In genomic region chr2:153446476-153446875, GRCm38 (mm10) we compare ENCODE assay signal across 9 mouse cellular contexts. TPM values are rescaled to one million over a fixed set of nuclear protein-coding genes. Genes with fewer than 3 reads are reported as not detected.
A peak's percentile ranks its signal among the peaks of the same experiment; 100 is the strongest.
DNase-seq lines count a peak whose midpoint lies in the region; ATAC-seq lines count a peak whose summit lies in the region.
"Had no signal": no experiment of that assay in that cellular context is flagged by ENCODE, and none has a peak within 500 bp of the region (broad histone marks: within the 10 kb centered on the region; RNA-seq: fewer than 3 reads in every experiment).

No protein-coding gene starts in this region.

- ATAC-seq in kidney, embryonic 15.5 days (replicated peaks; ENCODE audit: low FRiP score), result no peak
- ATAC-seq in hindbrain, embryonic 14.5 days (ENCODE audit: low FRiP score), result no peak
- ATAC-seq in midbrain, embryonic 15.5 days (replicated peaks), result no peak
- no peak for ATAC-seq in cerebellum, adult (ENCODE audit: insufficient number of reproducible peaks, low FRiP score, low TSS enrichment)

- no peak overlapping the region for H3K27ac ChIP-seq in kidney, embryonic 15.5 days
- H3K27ac ChIP-seq in embryonic facial prominence, embryonic 10.5 days (replicated peaks), result peak overlapping the region; percentile 37; the same call in 1 of the 2 replicates
- peak overlapping the region; percentile 97; the same call in 1 of the 2 replicates for H3K27ac ChIP-seq in hindbrain, embryonic 14.5 days
- H3K27ac ChIP-seq in midbrain, embryonic 15.5 days, result peak overlapping the region; percentile 99

- H3K9ac ChIP-seq in kidney, embryonic 15.5 days, result no peak overlapping the region
- no peak overlapping the region for H3K9ac ChIP-seq in hindbrain, embryonic 14.5 days
- no peak overlapping the region for H3K9ac ChIP-seq in midbrain, embryonic 15.5 days

- H3K27me3 ChIP-seq in kidney, embryonic 15.5 days, result no peaks in the 10 kb centered on the region
- no peaks in the 10 kb centered on the region for H3K27me3 ChIP-seq in embryonic facial prominence, embryonic 10.5 days (replicated peaks; ENCODE audit: low read depth, poor library complexity, severe bottlenecking)
- no peaks in the 10 kb centered on the region for H3K27me3 ChIP-seq in hindbrain, embryonic 14.5 days (ENCODE audit: control insufficient read depth, insufficient read depth, low read length)
- H3K27me3 ChIP-seq in midbrain, embryonic 15.5 days (replicated peaks), result no peaks in the 10 kb centered on the region

- H3K36me3 ChIP-seq in kidney, embryonic 15.5 days, result no peaks in the 10 kb centered on the region
- H3K36me3 ChIP-seq in embryonic facial prominence, embryonic 10.5 days (replicated peaks), result no peaks in the 10 kb centered on the region
- no peaks in the 10 kb centered on the region for H3K36me3 ChIP-seq in hindbrain, embryonic 14.5 days (replicated peaks; ENCODE audit: control insufficient read depth, insufficient read depth)
- no peaks in the 10 kb centered on the region for H3K36me3 ChIP-seq in midbrain, embryonic 15.5 days (replicated peaks)

- peaks cover 37% of the 10 kb centered on the region for H3K4me1 ChIP-seq in kidney, embryonic 15.5 days
- H3K4me1 ChIP-seq in embryonic facial prominence, embryonic 10.5 days, result peaks cover 65% of the 10 kb centered on the region
- peaks cover 22% of the 10 kb centered on the region for H3K4me1 ChIP-seq in hindbrain, embryonic 14.5 days (replicated peaks; ENCODE audit: control insufficient read depth, insufficient read depth, low read length)
- H3K4me1 ChIP-seq in midbrain, embryonic 15.5 days, result peaks cover 28% of the 10 kb centered on the region

- WGBS in kidney, embryonic 15.5 days, result 7% methylated on average over 4 of the region's 4 CpGs
- WGBS in embryonic facial prominence, embryonic 10.5 days, result 18% methylated on average over 4 of the region's 4 CpGs
- 23% methylated on average over 4 of the region's 4 CpGs for WGBS in hindbrain, embryonic 14.5 days
- 22% methylated on average over 4 of the region's 4 CpGs for WGBS in midbrain, embryonic 15.5 days

- no peaks in the 10 kb centered on the region for H3K9me3 ChIP-seq in kidney, embryonic 15.5 days (replicated peaks)
- no peaks in the 10 kb centered on the region for H3K9me3 ChIP-seq in embryonic facial prominence, embryonic 10.5 days
- no peaks in the 10 kb centered on the region for H3K9me3 ChIP-seq in hindbrain, embryonic 14.5 days (ENCODE audit: control insufficient read depth, low read length)
- no peaks in the 10 kb centered on the region for H3K9me3 ChIP-seq in midbrain, embryonic 15.5 days

- no peak for DNase-seq in kidney, postnatal 4 days
- DNase-seq in embryonic facial prominence, embryonic 10.5 days (ENCODE audit: low spot score), result peak; percentile 49
- DNase-seq in hindbrain, embryonic 14.5 days (ENCODE audit: low spot score), result no peak
- no peak for DNase-seq in testis, postnatal 14 days (ENCODE audit: low spot score)
- no peak for DNase-seq in frontal cortex, adult 2 months (ENCODE audit: extremely low spot score in 1 of 2, low spot score in 1 of 2)

- peak overlapping the region; percentile 97 for H3K4me2 ChIP-seq in kidney, embryonic 15.5 days
- H3K4me2 ChIP-seq in hindbrain, embryonic 14.5 days (replicated peaks), result peak overlapping the region; percentile 88
- peak overlapping the region; percentile 96; the same call in 1 of the 2 replicates for H3K4me2 ChIP-seq in midbrain, embryonic 15.5 days

- H3K4me3 ChIP-seq in kidney, embryonic 15.5 days (replicated peaks), result no peak overlapping the region
- peak overlapping the region; percentile 98 for H3K4me3 ChIP-seq in embryonic facial prominence, embryonic 10.5 days
- no peak overlapping the region for H3K4me3 ChIP-seq in hindbrain, embryonic 14.5 days (replicated peaks; ENCODE audit: low read length)
- H3K4me3 ChIP-seq in midbrain, embryonic 15.5 days, result peak overlapping the region; percentile 98; the same call in 1 of the 2 replicates

RNA-seq across cellular contexts. Expression of gene 4930404H24Rik, which starts 46.1 kb away (rescaled TPM):
- polyA plus RNA-seq in kidney, embryonic 15.5 days (2015; fragmentation: Nextera tagmentation; extraction: Ambion mirVana), result not detected in 2 replicates
- not detected in 2 replicates for polyA plus RNA-seq in embryonic facial prominence, embryonic 10.5 days (2016; fragmentation: Nextera tagmentation; extraction: Ambion mirVana)
- polyA plus RNA-seq in hindbrain, embryonic 14.5 days (2014; fragmentation: Nextera tagmentation; extraction: Ambion mirVana), result not detected in 2 replicates
- not detected in 2 replicates for polyA plus RNA-seq in midbrain, embryonic 15.5 days (2015; fragmentation: Nextera tagmentation; extraction: Ambion mirVana)
- polyA plus RNA-seq in frontal cortex, adult 2 months (2012; rRNA removed), result not detected in 2 replicates
- polyA plus RNA-seq: activated CD4-positive, CD25-positive, alpha-beta regulatory T cell, adult 4 months had no signal

Comparison
In these comparisons a context has a peak if more than half of its experiments do, and no peak if none do; other contexts are left out.
1. H3K4me3 ChIP-seq: peak in embryonic facial prominence, embryonic 10.5 days (single experiment) and midbrain, embryonic 15.5 days (single experiment); none in kidney, embryonic 15.5 days (single experiment) and hindbrain, embryonic 14.5 days (single experiment).
2. Peak in every context shown above with its lines, with median percentiles within 50 percentile points of each other: H3K4me2 ChIP-seq.